Mouse (Mus musculus): ENCODE results near the gene Nisch. TPM values are rescaled to one million over a fixed set of nuclear protein-coding genes. Genes with fewer than 3 reads are reported as not detected.

Gene Nisch
- polyA plus RNA-seq (2012; rRNA removed), result 323 and 342 TPM in 2 replicates

GRCm38 (mm10) chr14:31216846-31217245 is at the start of gene Nisch:
TSS of gene Nisch (minus strand) at chr14:31216946.
- DNase-seq (ENCODE audit: low read depth), result no peak

GRCm38 (mm10) chr14:31260932-31261331 is 44.2 kb upstream of the Nisch start:
- no peak for DNase-seq (ENCODE audit: low read depth)

GRCm38 (mm10) chr14:31260374-31260773 is 43.6 kb upstream of the Nisch start:
- DNase-seq (ENCODE audit: low read depth), result no peak

- DNase-seq (ENCODE audit: low read depth), result no peak
Measured at GRCm38 (mm10) chr14:31258476-31259050, 41.8 kb upstream of the Nisch start.

GRCm38 (mm10) chr14:31252091-31252490 is 35.3 kb upstream of the Nisch start:
- DNase-seq (ENCODE audit: low read depth), result no peak

GRCm38 (mm10) chr14:31251626-31252025 is 34.9 kb upstream of the Nisch start:
- DNase-seq (ENCODE audit: low read depth), result no peak

- no peak for DNase-seq (ENCODE audit: low read depth)
Measured at GRCm38 (mm10) chr14:31251084-31251604, 34.4 kb upstream of the Nisch start, which contains the start of the genes Phf7 and Bap1. TSS of gene Phf7 (minus strand) at chr14:31251317. TSS of gene Bap1 (plus strand) at chr14:31251450.

GRCm38 (mm10) chr14:31250222-31251083 is 33.7 kb upstream of the Nisch start:
- DNase-seq (ENCODE audit: low read depth), result no peak

GRCm38 (mm10) chr14:31248396-31248795 is 31.6 kb upstream of the Nisch start:
- DNase-seq (ENCODE audit: low read depth), result no peak

GRCm38 (mm10) chr14:31245946-31246345 is 29.2 kb upstream of the Nisch start:
- no peak for DNase-seq (ENCODE audit: low read depth)

- DNase-seq (ENCODE audit: low read depth), result no peak
Measured at GRCm38 (mm10) chr14:31244777-31245176, 28.0 kb upstream of the Nisch start.

GRCm38 (mm10) chr14:31240528-31240927 is 23.8 kb upstream of the Nisch start:
- no peak for DNase-seq (ENCODE audit: low read depth)

- DNase-seq (ENCODE audit: low read depth), result no peak
Measured at GRCm38 (mm10) chr14:31237101-31237882, 20.5 kb upstream of the Nisch start.

GRCm38 (mm10) chr14:31233996-31234591 is 17.3 kb upstream of the Nisch start:
- no peak for DNase-seq (ENCODE audit: low read depth)

- DNase-seq (ENCODE audit: low read depth), result no peak
Measured at GRCm38 (mm10) chr14:31233070-31233995, 16.6 kb upstream of the Nisch start.

- no peak for DNase-seq (ENCODE audit: low read depth)
Measured at GRCm38 (mm10) chr14:31232404-31233069, 15.8 kb upstream of the Nisch start.

GRCm38 (mm10) chr14:31230442-31230841 is 13.7 kb upstream of the Nisch start:
- no peak for DNase-seq (ENCODE audit: low read depth)

GRCm38 (mm10) chr14:31228234-31228633 is 11.5 kb upstream of the Nisch start:
- DNase-seq (ENCODE audit: low read depth), result no peak

- no peak for DNase-seq (ENCODE audit: low read depth)
Measured at GRCm38 (mm10) chr14:31226978-31227377, 10.2 kb upstream of the Nisch start.

GRCm38 (mm10) chr14:31217666-31218065 is 920 bp upstream of the Nisch start, which contains the start of gene Sema3g:
TSS of gene Sema3g (plus strand) at chr14:31217860.
- no peak for DNase-seq (ENCODE audit: low read depth)

Measured in gonadal fat pad, adult 2 months (tissue).